Mouse (Mus musculus) erythroblast, embryonic 14.5 days (primary cell): Measurements from ENCODE around the gene Adgrl3. TPM values are rescaled to one million over a fixed set of nuclear protein-coding genes. Genes with fewer than 3 reads are reported as not detected.

Experiments
- H3K27me3 ChIP-seq: 2 replicates; pipeline ENCODE4 v1.6.1; 2012; ENCODE audit warnings: inconsistent platforms; ENCODE audit not compliant: control insufficient read depth
- H3K36me3 ChIP-seq: 2 replicates; pipeline ENCODE4 v1.6.1; 2012; ENCODE audit warnings: mild to moderate bottlenecking, inconsistent platforms; ENCODE audit not compliant: control insufficient read depth
- H3K4me1 ChIP-seq: 2 replicates; pipeline ENCODE4 v1.6.1; 2012; ENCODE audit warnings: inconsistent platforms; ENCODE audit not compliant: control insufficient read depth
- H3K4me3 ChIP-seq: replicated peaks from 2 replicates; pipeline ENCODE3; 2012; ENCODE audit warnings: moderate library complexity, mild to moderate bottlenecking, inconsistent platforms
- H3K9me3 ChIP-seq: 2 replicates; pipeline ENCODE4 v1.6.1; 2012; ENCODE audit warnings: low read length, inconsistent platforms, mixed read lengths; ENCODE audit not compliant: control insufficient read depth
- GATA1 ChIP-seq: IDR thresholded peaks from 2 replicates; pipeline ENCODE4 v1.6.1; 2012; ENCODE audit warnings: low read length, inconsistent platforms, mixed read lengths
- TAL1 ChIP-seq: IDR thresholded peaks from 3 replicates; pipeline ENCODE4 v1.6.1; 2012; ENCODE audit warnings: low read length, inconsistent platforms, mixed read lengths
- polyA plus RNA-seq: library from polyadenylated mRNA; stranded (reverse); fragments of >175 nt; gene quantifications from 2 replicates; pipeline ENCODE4 v1.2.3, GENCODE M21; 2012

Adgrl3 gene
- polyA plus RNA-seq, 1 experiment, result not detected

- TF ChIP-seq TAL1 (no peak), GATA1 (no peak)
- no peak overlapping the region for H3K4me3 ChIP-seq
These were observed 654.5 kb downstream of the Adgrl3 start for GRCm38 (mm10) chr5:81674275-81674974.

GRCm38 (mm10) chr5:81674975-81675371 is 655.0 kb downstream of the Adgrl3 start:
- H3K36me3 ChIP-seq, result no peaks in the 10 kb centered on the region
- no peaks in the 10 kb centered on the region for H3K27me3 ChIP-seq
- no peak overlapping the region for H3K4me3 ChIP-seq
- no peaks in the 10 kb centered on the region for H3K4me1 ChIP-seq
- no peak for TF ChIP-seq TAL1
- no peak for TF ChIP-seq GATA1
- no peaks in the 10 kb centered on the region; the same call in 1 of the 2 replicates for H3K9me3 ChIP-seq

More at GRCm38 (mm10) chr5:81674275-81674974, 654.5 kb downstream of the Adgrl3 start:
- Histone ChIP-seq H3K36me3 (no peaks in the 10 kb centered on the region), H3K27me3 (no peaks in the 10 kb centered on the region), H3K9me3 (no peaks in the 10 kb centered on the region), H3K4me1 (no peaks in the 10 kb centered on the region)

- no peak overlapping the region for H3K4me3 ChIP-seq
- no peaks in the 10 kb centered on the region for H3K36me3 ChIP-seq
- H3K27me3 ChIP-seq, result no peaks in the 10 kb centered on the region
- H3K4me1 ChIP-seq, result no peaks in the 10 kb centered on the region
- TF ChIP-seq TAL1, result no peak
- no peak for TF ChIP-seq GATA1
- no peaks in the 10 kb centered on the region; the same call in 1 of the 2 replicates for H3K9me3 ChIP-seq
These were observed 657.0 kb downstream of the Adgrl3 start for GRCm38 (mm10) chr5:81676896-81677295.

- TF ChIP-seq TAL1 (no peak), GATA1 (no peak)
- no peaks in the 10 kb centered on the region for H3K36me3 ChIP-seq
- no peaks in the 10 kb centered on the region; the same call in 1 of the 2 replicates for H3K9me3 ChIP-seq
- no peaks in the 10 kb centered on the region for H3K4me1 ChIP-seq
- H3K27me3 ChIP-seq, result no peaks in the 10 kb centered on the region
- H3K4me3 ChIP-seq, result no peak overlapping the region
These were observed 666.3 kb downstream of the Adgrl3 start for GRCm38 (mm10) chr5:81686206-81686605.

GRCm38 (mm10) chr5:81686845-81687244 is 666.9 kb downstream of the Adgrl3 start:
- Histone ChIP-seq H3K4me1 (no peaks in the 10 kb centered on the region), H3K9me3 (no peaks in the 10 kb centered on the region; the same call in 1 of the 2 replicates), H3K36me3 (no peaks in the 10 kb centered on the region), H3K4me3 (no peak overlapping the region), H3K27me3 (no peaks in the 10 kb centered on the region)
- no peak for TF ChIP-seq GATA1
- no peak for TF ChIP-seq TAL1

- Histone ChIP-seq H3K4me1 (no peaks in the 10 kb centered on the region), H3K36me3 (no peaks in the 10 kb centered on the region), H3K4me3 (no peak overlapping the region), H3K27me3 (no peaks in the 10 kb centered on the region), H3K9me3 (no peaks in the 10 kb centered on the region; the same call in 1 of the 2 replicates)
- TF ChIP-seq GATA1, result no peak
- no peak for TF ChIP-seq TAL1
These were observed 709.7 kb downstream of the Adgrl3 start for GRCm38 (mm10) chr5:81729620-81730019.

- H3K27me3 ChIP-seq, result no peaks in the 10 kb centered on the region
- no peaks in the 10 kb centered on the region for H3K4me1 ChIP-seq
- no peak overlapping the region for H3K4me3 ChIP-seq
- H3K36me3 ChIP-seq, result no peaks in the 10 kb centered on the region
- no peaks in the 10 kb centered on the region for H3K9me3 ChIP-seq
- TF ChIP-seq GATA1, result no peak
- no peak for TF ChIP-seq TAL1
These were observed 716.1 kb downstream of the Adgrl3 start for GRCm38 (mm10) chr5:81736008-81736407.

- H3K9me3 ChIP-seq, result no peaks in the 10 kb centered on the region
- TF ChIP-seq GATA1, result no peak
- no peak for TF ChIP-seq TAL1
- no peaks in the 10 kb centered on the region for H3K27me3 ChIP-seq
- H3K4me3 ChIP-seq, result no peak overlapping the region
- no peaks in the 10 kb centered on the region for H3K36me3 ChIP-seq
- H3K4me1 ChIP-seq, result no peaks in the 10 kb centered on the region
These were observed 718.5 kb downstream of the Adgrl3 start for GRCm38 (mm10) chr5:81738286-81739032.

GRCm38 (mm10) chr5:81752426-81752825 is 732.5 kb downstream of the Adgrl3 start:
- no peaks in the 10 kb centered on the region for H3K4me1 ChIP-seq
- TF ChIP-seq GATA1 (no peak), TAL1 (no peak)

More at GRCm38 (mm10) chr5:81752426-81752825, 732.5 kb downstream of the Adgrl3 start:
- H3K36me3 ChIP-seq, result no peaks in the 10 kb centered on the region
- no peak overlapping the region for H3K4me3 ChIP-seq
- H3K27me3 ChIP-seq, result no peaks in the 10 kb centered on the region
- H3K9me3 ChIP-seq, result no peaks in the 10 kb centered on the region
